Mouse (Mus musculus) cerebellum, adult 2 months (tissue): ENCODE results near the gene Ago4. TPM values are rescaled to one million over a fixed set of nuclear protein-coding genes. Genes with fewer than 3 reads are reported as not detected.

Experiments
- DNase-seq, 2 experiments: peaks; one replicate each; pipeline ENCODE4 v3.0.0; 2021
- H3K27ac ChIP-seq: fragments of 200-500 bp; 2 replicates; pipeline ENCODE4 v1.5.1; 2012; ENCODE audit warnings: low read length, control low read depth, inconsistent platforms; ENCODE audit not compliant: insufficient read depth
- H3K27me3 ChIP-seq: fragments of 200-500 bp; 2 replicates; pipeline ENCODE4 v1.6.1; 2012; ENCODE audit warnings: inconsistent platforms, mild to moderate bottlenecking, low read length, moderate library complexity; ENCODE audit not compliant: control insufficient read depth, insufficient read depth
- H3K4me1 ChIP-seq: fragments of 200-500 bp; 2 replicates; pipeline ENCODE4 v1.6.1; 2011; ENCODE audit warnings: low read length; ENCODE audit not compliant: control insufficient read depth, insufficient read depth
- H3K4me3 ChIP-seq: fragments of 200-500 bp; replicated peaks from 2 replicates; pipeline ENCODE3; 2011; ENCODE audit warnings: mild to moderate bottlenecking, low read depth, low read length, control low read depth; ENCODE audit not compliant: insufficient read depth
- CTCF ChIP-seq: fragments of 200-500 bp; IDR thresholded peaks from 2 replicates; pipeline ENCODE4 v1.5.1; 2011; ENCODE audit warnings: low read depth, mild to moderate bottlenecking, control low read depth, low read length, moderate library complexity, borderline replicate concordance; ENCODE audit not compliant: insufficient read depth
- POLR2A ChIP-seq: fragments of 200-500 bp; IDR thresholded peaks from 2 replicates; pipeline ENCODE4 v1.6.1; 2011; ENCODE audit warnings: low read length, control low read depth, borderline replicate concordance; ENCODE audit not compliant: insufficient read depth
- WGBS: fragments of 180-500 bp; shearing (Covaris S2); methylation state at CpG from one replicate; pipeline ENCODE4 v1.1.7; 2018; 5-methylcytosine and 5-hydroxymethylcytosine counted together
- polyA plus RNA-seq: library from polyadenylated mRNA; depleted of rRNA; stranded (reverse); fragments of >200 nt; gene quantifications from 2 replicates; pipeline ENCODE4 v1.2.3, GENCODE M21; 2012

The Ago4 gene
- polyA plus RNA-seq, 1 experiment: 4.9 TPM

DNA sequence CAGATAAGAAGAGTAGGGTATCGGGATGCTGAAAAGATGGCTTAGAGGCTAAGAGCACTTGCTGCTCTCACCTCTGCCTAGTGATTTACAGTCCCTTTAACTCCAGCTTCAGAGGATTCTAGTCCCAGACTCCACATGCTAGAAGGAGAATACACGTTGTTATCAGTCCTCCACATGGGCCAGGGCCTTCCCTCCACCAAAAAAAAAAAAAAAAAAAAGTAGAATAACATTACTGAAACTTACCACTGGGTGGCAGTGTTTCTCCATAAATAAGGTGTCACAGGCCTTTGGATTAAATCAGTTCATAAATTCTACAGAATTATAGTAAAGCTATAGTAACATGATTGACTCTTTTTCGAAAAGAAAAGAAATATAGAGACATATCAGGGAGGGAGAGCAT, 21.2 kb upstream of the Ago4 start:
- no peak overlapping the region for H3K4me3 ChIP-seq
- WGBS: 33% methylated on average over 3 of the region's 3 CpGs
- no peaks in the 10 kb centered on the region for H3K4me1 ChIP-seq
- TF ChIP-seq CTCF: no peak
- no peak for TF ChIP-seq POLR2A
- DNase-seq: peak in 1 of 2 experiments; percentile 16
- H3K27me3 ChIP-seq: no peaks in the 10 kb centered on the region; the same call in 1 of the 2 replicates
- no peak overlapping the region for H3K27ac ChIP-seq

DNA sequence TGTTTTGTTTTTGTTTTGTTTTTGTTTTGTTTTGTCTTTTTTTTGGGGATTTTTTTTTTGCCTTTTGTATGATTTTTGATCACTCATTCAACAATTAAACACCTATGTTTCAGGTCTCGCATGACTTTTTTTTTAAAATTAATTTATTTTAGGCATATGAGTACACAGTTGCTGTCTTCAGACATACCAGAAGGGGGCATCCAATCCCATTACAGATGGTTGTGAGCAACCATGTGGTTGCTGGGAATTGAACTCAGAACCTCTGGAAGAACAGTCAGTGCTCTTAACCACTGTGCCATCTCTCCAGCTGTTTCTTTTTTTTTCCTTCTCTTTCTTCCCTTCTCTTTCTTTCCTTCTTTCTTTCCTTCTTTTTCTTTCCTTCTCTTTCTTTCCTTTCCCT, 20.4 kb upstream of the Ago4 start:
- 98% methylated on average over 1 of the region's 1 CpGs for WGBS
- TF ChIP-seq CTCF: no peak
- no peak for TF ChIP-seq POLR2A
- no peak for DNase-seq
- Histone ChIP-seq H3K27me3 (no peaks in the 10 kb centered on the region; the same call in 1 of the 2 replicates), H3K4me1 (no peaks in the 10 kb centered on the region), H3K27ac (no peak overlapping the region), H3K4me3 (no peak overlapping the region)

DNA sequence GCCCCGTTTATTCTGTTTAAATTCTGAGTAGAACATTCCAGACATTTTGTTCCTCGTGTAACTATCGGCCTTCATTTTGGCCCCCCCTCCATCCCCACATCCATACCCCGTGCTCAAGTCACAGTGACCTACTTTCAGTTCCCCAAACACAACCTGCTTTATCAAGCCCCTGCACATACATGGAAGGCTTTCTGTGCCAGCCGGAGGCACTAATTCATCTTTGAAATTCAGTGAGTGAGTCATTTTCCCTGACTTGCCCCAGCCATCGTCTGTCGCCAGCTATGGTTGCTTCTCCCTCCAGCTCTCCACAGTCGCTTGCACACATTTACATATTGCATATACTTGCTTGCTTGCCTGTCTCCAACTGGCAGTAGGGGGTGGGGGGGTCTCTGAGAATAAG, 19.8 kb upstream of the Ago4 start:
- H3K4me1 ChIP-seq: no peaks in the 10 kb centered on the region
- no peaks in the 10 kb centered on the region; the same call in 1 of the 2 replicates for H3K27me3 ChIP-seq
- H3K27ac ChIP-seq: no peak overlapping the region
- H3K4me3 ChIP-seq: no peak overlapping the region
- DNase-seq: no peak
- TF ChIP-seq CTCF: no peak
- 54% methylated on average over 8 of the region's 8 CpGs for WGBS

DNA sequence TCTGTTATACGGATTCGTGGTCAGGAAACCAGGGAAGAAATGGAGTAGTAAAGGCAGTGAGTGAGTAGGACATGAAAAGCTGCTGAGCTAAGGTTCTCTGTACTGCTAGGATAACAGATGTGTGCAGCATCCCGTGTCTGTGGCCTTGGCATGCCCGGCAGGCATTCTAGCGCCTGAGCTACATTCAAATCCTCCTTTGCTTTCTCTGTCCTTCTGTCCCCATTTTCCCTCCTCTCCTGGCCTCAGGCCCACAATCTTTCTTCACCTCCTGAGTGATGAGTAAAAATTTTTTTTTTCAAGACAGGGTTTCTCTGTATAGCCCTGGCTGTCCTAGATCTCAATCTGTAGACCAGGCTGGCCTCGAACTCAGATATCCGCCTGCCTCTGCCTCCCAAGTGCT, 18.9 kb upstream of the Ago4 start:
- Histone ChIP-seq H3K4me1 (no peaks in the 10 kb centered on the region), H3K27ac (no peak overlapping the region), H3K4me3 (no peak overlapping the region), H3K27me3 (no peaks in the 10 kb centered on the region; the same call in 1 of the 2 replicates)
- no peak for TF ChIP-seq CTCF
- TF ChIP-seq POLR2A: no peak
- WGBS: 62% methylated on average over 7 of the region's 7 CpGs
- DNase-seq: no peak

DNA sequence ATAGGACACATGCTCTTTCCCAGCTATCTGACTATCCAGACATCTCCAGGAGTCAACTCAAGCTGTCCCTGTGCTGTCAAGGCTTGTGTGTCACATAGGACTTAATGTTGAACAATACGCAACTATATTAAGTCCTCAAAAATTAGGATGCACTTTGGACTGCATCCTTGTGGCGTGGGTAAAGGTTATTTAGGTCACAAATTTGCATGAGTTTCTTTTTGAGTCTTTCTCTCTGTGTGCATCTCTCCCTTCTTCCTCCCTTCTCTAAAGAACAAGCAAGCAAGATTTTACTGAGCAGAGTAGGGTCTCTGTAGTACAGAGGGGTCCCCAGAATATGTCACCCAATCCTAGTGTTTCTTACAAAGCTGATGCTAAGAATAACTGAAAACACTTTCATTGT, 12.9 kb upstream of the Ago4 start:
- Histone ChIP-seq H3K27ac (no peak overlapping the region), H3K4me1 (no peaks in the 10 kb centered on the region), H3K27me3 (no peaks in the 10 kb centered on the region; the same call in 1 of the 2 replicates), H3K4me3 (no peak overlapping the region)
- no peak for DNase-seq
- 76% methylated on average over 2 of the region's 2 CpGs for WGBS
- TF ChIP-seq POLR2A (no peak), CTCF (no peak)

DNA sequence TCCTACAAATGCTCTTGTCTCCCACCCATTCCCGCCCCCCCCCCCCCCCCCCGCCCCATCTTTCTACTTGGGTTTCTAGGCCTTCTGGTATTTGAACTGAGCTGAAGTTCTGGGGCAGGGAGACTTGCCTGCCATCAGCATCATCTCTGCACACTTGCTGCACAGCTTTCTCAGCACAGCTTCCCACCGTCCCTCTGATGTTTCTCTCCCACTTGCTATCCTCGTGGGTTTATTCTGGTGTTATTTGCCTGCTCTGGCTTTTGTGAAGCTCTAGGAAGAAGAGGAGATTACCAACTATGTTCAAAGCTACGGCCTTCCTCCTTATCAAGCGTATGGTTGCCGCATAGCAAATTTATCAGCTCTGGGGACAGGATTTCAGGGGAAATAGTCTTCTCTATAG, 12.4 kb upstream of the Ago4 start:
- H3K4me3 ChIP-seq: no peak overlapping the region
- TF ChIP-seq CTCF (no peak), POLR2A (no peak)
- H3K4me1 ChIP-seq: no peaks in the 10 kb centered on the region
- 72% methylated on average over 7 of the region's 7 CpGs for WGBS
- H3K27me3 ChIP-seq: no peaks in the 10 kb centered on the region; the same call in 1 of the 2 replicates
- no peak for DNase-seq
- no peak overlapping the region for H3K27ac ChIP-seq

DNA sequence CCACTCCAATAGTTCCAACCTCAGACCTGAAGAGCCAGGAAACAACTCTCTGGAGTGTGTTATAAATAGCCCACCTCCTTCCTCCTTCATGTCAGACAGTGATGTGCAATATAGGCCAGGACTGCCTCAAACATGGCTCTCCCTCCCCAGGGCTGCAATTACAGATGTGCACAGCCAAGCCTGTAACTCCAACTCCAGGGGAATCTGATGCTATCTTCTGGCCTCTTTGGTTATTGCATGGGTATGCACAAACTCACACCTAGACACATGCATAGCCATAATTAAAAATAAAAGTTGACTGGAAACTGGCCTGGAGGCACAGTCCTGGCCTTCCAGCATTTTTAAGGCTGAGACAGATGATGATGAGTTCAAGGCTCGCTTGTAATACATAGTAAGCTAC, 11.7 kb upstream of the Ago4 start:
- H3K4me3 ChIP-seq: no peak overlapping the region
- 100% methylated on average over 1 of the region's 1 CpGs for WGBS
- DNase-seq: no peak
- TF ChIP-seq POLR2A (no peak), CTCF (no peak)
- no peaks in the 10 kb centered on the region; the same call in 1 of the 2 replicates for H3K27me3 ChIP-seq
- no peaks in the 10 kb centered on the region for H3K4me1 ChIP-seq
- no peak overlapping the region for H3K27ac ChIP-seq

DNA sequence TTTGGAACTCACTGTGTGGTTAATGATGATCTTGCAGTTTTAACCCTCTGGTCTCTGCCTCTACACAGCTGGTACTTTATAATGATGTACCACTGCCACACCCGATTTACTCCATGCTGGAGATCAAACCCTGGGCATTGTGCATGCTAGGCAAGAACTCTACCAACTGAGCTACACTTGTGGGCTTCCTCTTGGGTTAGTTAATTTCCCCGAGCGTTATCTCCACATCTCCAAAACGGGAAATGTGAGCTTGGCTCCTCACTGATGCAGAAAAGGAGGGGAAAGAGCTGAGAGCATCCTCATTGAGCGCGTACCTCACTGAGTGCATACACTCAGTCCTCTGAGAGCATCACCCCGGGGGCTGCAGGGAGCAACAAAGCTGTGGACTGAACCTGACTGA, 9.6 kb upstream of the Ago4 start:
- Histone ChIP-seq H3K27ac (no peak overlapping the region), H3K4me1 (no peaks in the 10 kb centered on the region), H3K27me3 (no peaks in the 10 kb centered on the region), H3K4me3 (no peak overlapping the region)
- TF ChIP-seq POLR2A (no peak), CTCF (no peak)
- DNase-seq: no peak
- 54% methylated on average over 7 of the region's 7 CpGs for WGBS

DNA sequence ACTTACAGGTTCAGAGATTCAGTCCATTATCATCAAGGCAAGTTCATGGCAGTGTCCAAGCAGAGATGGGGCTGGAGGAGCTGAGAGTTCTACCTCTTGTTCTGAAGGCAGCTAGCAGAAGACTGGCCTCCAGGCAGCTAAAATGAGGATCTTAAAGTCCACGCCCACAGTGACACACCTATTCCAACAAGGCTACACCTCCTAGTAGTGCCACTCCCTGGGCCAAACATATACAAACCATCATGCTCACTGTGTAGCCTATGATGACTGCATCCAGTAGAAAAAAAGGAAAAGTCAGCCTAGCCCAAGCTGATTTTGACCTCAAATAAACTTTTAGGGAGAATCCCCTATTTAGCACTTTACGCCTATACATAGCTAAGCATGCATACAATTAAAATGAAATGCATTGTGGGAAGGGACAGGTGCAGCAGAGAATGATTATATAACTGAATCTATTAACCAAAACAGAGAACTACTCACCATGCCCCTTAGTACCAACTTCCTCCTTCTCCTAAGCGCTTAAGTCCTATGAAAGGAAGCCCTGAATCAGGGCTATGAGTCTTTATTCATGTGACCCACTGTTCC, 7.3 kb upstream of the Ago4 start:
- DNase-seq: no peak
- no peak for TF ChIP-seq POLR2A
- TF ChIP-seq CTCF: no peak
- no peak overlapping the region for H3K27ac ChIP-seq
- 90% methylated on average over 3 of the region's 3 CpGs for WGBS
- H3K27me3 ChIP-seq: no peaks in the 10 kb centered on the region
- no peaks in the 10 kb centered on the region for H3K4me1 ChIP-seq
- no peak overlapping the region for H3K4me3 ChIP-seq
